Mouse (Mus musculus): Measurements from ENCODE around the gene Mfsd4a. TPM values are rescaled to one million over a fixed set of nuclear protein-coding genes. Genes with fewer than 3 reads are reported as not detected.

Mfsd4a gene
- polyA plus RNA-seq, 1 experiment = 42.8 TPM

DNA sequence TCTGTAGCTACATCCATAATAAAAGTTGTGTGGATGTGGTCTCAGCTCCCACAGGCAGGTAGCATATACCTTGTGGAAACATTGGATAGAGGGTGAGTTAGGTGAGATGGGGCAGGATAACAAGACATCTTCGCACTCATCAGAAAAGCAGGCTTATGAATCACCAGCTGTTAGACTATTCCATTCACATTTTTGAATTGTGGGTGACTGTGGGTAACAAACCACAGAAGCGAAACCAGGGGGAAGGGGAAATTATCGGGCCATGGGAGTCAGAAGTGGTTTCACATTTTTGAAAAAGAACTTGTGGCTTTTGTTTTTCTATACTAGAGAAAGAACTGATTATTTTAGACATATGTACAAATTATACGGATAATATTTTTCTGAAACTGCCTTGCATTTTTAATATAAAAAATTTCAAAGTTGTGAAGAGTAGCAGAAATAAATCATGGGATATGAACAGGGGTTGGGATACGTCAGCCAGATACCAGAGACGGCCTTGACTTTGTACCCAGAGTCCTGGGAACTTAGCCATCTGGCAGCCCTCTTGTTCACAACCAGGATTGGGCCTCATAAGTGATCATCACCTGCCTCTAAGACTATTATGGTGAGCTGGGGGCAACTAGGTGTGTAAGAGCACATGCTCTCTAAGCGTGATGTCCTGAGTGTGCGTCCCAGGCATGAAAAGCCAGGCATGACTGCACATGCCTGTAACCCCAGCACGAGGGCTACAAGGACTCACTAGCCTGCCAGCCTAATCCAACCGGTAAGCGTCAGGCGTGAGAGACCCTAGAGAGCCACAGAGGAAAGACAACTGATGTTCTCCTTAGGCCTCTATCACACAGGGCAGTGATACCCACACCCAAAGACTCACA, 74.5 kb downstream of the Mfsd4a start:
- DNase-seq = no peak
- Histone ChIP-seq H3K4me3 (replicated peaks; ENCODE audit: insufficient read depth, low read depth, low read length) (no peak overlapping the region), H3K27ac (ENCODE audit: insufficient read depth, low read length) (no peak overlapping the region), H3K4me1 (ENCODE audit: control insufficient read depth, insufficient read depth, low read length) (peaks cover 3% of the 10 kb centered on the region; the same call in 1 of the 2 replicates), H3K27me3 (ENCODE audit: control insufficient read depth, insufficient read depth, low read length) (no peaks in the 10 kb centered on the region)
- TF ChIP-seq POLR2A (IDR thresholded peaks at IDR 0.05; ENCODE audit: borderline replicate concordance, insufficient read depth, low read length) (no peak), CTCF (IDR thresholded peaks at IDR 0.05; ENCODE audit: borderline replicate concordance, insufficient read depth, low read depth, low read length) (no peak)
- 84% methylated on average over 12 of the region's 12 CpGs for WGBS

GRCm38 (mm10) chr1:131992561-131993001, 75.3 kb downstream of the Mfsd4a start:
- Histone ChIP-seq H3K4me1 (ENCODE audit: control insufficient read depth, insufficient read depth, low read length) (peaks cover 3% of the 10 kb centered on the region; the same call in 1 of the 2 replicates), H3K27me3 (ENCODE audit: control insufficient read depth, insufficient read depth, low read length) (no peaks in the 10 kb centered on the region), H3K27ac (ENCODE audit: insufficient read depth, low read length) (no peak overlapping the region), H3K4me3 (replicated peaks; ENCODE audit: insufficient read depth, low read depth, low read length) (no peak overlapping the region)
- DNase-seq = peak; percentile 58 to 79
- TF ChIP-seq POLR2A (IDR thresholded peaks at IDR 0.05; ENCODE audit: borderline replicate concordance, insufficient read depth, low read length) = no peak
- 17% methylated on average over 7 of the region's 7 CpGs for WGBS

GRCm38 (mm10) chr1:131990083-131990760, 77.6 kb downstream of the Mfsd4a start:
- no peak overlapping the region for H3K27ac ChIP-seq (ENCODE audit: insufficient read depth, low read length)
- WGBS = 91% methylated on average over 9 of the region's 9 CpGs
- DNase-seq = no peak
- no peaks in the 10 kb centered on the region for H3K27me3 ChIP-seq (ENCODE audit: control insufficient read depth, insufficient read depth, low read length)
- H3K4me3 ChIP-seq (replicated peaks; ENCODE audit: insufficient read depth, low read depth, low read length) = no peak overlapping the region
- peaks cover 3% of the 10 kb centered on the region; the same call in 1 of the 2 replicates for H3K4me1 ChIP-seq (ENCODE audit: control insufficient read depth, insufficient read depth, low read length)
- no peak for TF ChIP-seq CTCF (IDR thresholded peaks at IDR 0.05; ENCODE audit: borderline replicate concordance, insufficient read depth, low read depth, low read length)
- TF ChIP-seq POLR2A (IDR thresholded peaks at IDR 0.05; ENCODE audit: borderline replicate concordance, insufficient read depth, low read length) = no peak

DNA sequence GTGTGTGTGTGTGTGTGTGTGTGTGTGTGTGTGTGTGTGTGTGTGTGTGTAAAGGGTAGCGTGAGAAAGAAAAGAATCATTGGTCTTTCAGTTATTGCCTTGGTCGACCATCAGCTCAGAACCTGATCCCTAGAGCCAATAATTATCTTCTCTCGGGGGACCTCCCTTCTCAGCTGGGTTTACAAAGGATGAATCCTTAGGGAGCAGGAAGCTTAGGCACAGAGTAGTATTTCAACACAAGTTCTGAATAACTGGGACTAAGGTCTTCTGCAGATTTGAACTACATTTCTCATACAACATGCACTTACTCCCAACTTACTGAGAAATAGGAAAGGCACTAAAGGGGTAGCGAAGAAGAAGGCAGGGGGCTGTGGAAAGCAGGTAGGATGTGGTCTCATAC, 78.4 kb downstream of the Mfsd4a start:
- no peak for DNase-seq
- Histone ChIP-seq H3K4me1 (ENCODE audit: control insufficient read depth, insufficient read depth, low read length) (peaks cover 3% of the 10 kb centered on the region; the same call in 1 of the 2 replicates), H3K27me3 (ENCODE audit: control insufficient read depth, insufficient read depth, low read length) (no peaks in the 10 kb centered on the region), H3K27ac (ENCODE audit: insufficient read depth, low read length) (no peak overlapping the region), H3K4me3 (replicated peaks; ENCODE audit: insufficient read depth, low read depth, low read length) (no peak overlapping the region)
- whole genome bisulfite sequencing = 81% methylated on average over 4 of the region's 4 CpGs
- TF ChIP-seq POLR2A (IDR thresholded peaks at IDR 0.05; ENCODE audit: borderline replicate concordance, insufficient read depth, low read length) (no peak), CTCF (IDR thresholded peaks at IDR 0.05; ENCODE audit: borderline replicate concordance, insufficient read depth, low read depth, low read length) (no peak)

GRCm38 (mm10) chr1:131987432-131987831, 80.4 kb downstream of the Mfsd4a start:
- TF ChIP-seq CTCF (IDR thresholded peaks at IDR 0.05; ENCODE audit: borderline replicate concordance, insufficient read depth, low read depth, low read length) (no peak), POLR2A (IDR thresholded peaks at IDR 0.05; ENCODE audit: borderline replicate concordance, insufficient read depth, low read length) (no peak)
- Histone ChIP-seq H3K4me3 (replicated peaks; ENCODE audit: insufficient read depth, low read depth, low read length) (no peak overlapping the region), H3K27me3 (ENCODE audit: control insufficient read depth, insufficient read depth, low read length) (no peaks in the 10 kb centered on the region), H3K4me1 (ENCODE audit: control insufficient read depth, insufficient read depth, low read length) (no peaks in the 10 kb centered on the region), H3K27ac (ENCODE audit: insufficient read depth, low read length) (no peak overlapping the region)
- DNase-seq = no peak
- WGBS = 72% methylated on average over 15 of the region's 15 CpGs

DNA sequence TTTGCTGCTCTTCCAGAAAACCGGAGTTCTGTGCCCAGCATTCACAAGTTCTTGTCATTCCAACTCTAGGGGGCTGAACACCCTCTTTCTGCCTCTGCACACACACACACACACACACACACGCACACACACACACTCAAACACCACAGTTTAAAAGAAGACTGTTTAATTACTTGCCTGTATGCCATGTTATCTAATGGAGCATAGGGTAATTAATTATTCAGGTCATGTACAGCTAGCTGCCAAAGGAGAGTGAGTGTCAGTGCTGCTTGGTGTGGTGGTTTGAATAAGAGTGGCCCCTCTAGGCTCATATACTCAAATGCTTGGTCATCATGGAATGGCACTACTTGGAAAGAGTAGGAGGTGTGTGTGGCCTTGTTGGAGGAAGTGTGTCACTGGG, 84.1 kb downstream of the Mfsd4a start:
- no peak for DNase-seq
- H3K4me3 ChIP-seq (replicated peaks; ENCODE audit: insufficient read depth, low read depth, low read length) = no peak overlapping the region
- no peak overlapping the region for H3K27ac ChIP-seq (ENCODE audit: insufficient read depth, low read length)
- WGBS = 87% methylated on average over 2 of the region's 2 CpGs
- no peak for TF ChIP-seq CTCF (IDR thresholded peaks at IDR 0.05; ENCODE audit: borderline replicate concordance, insufficient read depth, low read depth, low read length)
- no peak for TF ChIP-seq POLR2A (IDR thresholded peaks at IDR 0.05; ENCODE audit: borderline replicate concordance, insufficient read depth, low read length)
- no peaks in the 10 kb centered on the region for H3K27me3 ChIP-seq (ENCODE audit: control insufficient read depth, insufficient read depth, low read length)
- H3K4me1 ChIP-seq (ENCODE audit: control insufficient read depth, insufficient read depth, low read length) = no peaks in the 10 kb centered on the region

GRCm38 (mm10) chr1:131982907-131983306, 85.0 kb downstream of the Mfsd4a start:
- Histone ChIP-seq H3K4me3 (replicated peaks; ENCODE audit: insufficient read depth, low read depth, low read length) (no peak overlapping the region), H3K27ac (ENCODE audit: insufficient read depth, low read length) (no peak overlapping the region), H3K4me1 (ENCODE audit: control insufficient read depth, insufficient read depth, low read length) (no peaks in the 10 kb centered on the region), H3K27me3 (ENCODE audit: control insufficient read depth, insufficient read depth, low read length) (no peaks in the 10 kb centered on the region)
- peak; percentile 71 to 85 for DNase-seq
- WGBS = 10% methylated on average over 5 of the region's 5 CpGs
- TF ChIP-seq POLR2A (IDR thresholded peaks at IDR 0.05; ENCODE audit: borderline replicate concordance, insufficient read depth, low read length) = no peak
- TF ChIP-seq CTCF (IDR thresholded peaks at IDR 0.05; ENCODE audit: borderline replicate concordance, insufficient read depth, low read depth, low read length) = peak; percentile 98
